Mouse (Mus musculus) MEL-GATA-1-ER (cell line): ENCODE results near the gene Zmiz1.

Experiments used
- DNase-seq: peaks from one replicate; pipeline ENCODE4 v3.0.0-alpha.2; 2012; ENCODE audit warnings: low read depth; ENCODE audit errors: extremely low read depth

Gene Zmiz1

DNA sequence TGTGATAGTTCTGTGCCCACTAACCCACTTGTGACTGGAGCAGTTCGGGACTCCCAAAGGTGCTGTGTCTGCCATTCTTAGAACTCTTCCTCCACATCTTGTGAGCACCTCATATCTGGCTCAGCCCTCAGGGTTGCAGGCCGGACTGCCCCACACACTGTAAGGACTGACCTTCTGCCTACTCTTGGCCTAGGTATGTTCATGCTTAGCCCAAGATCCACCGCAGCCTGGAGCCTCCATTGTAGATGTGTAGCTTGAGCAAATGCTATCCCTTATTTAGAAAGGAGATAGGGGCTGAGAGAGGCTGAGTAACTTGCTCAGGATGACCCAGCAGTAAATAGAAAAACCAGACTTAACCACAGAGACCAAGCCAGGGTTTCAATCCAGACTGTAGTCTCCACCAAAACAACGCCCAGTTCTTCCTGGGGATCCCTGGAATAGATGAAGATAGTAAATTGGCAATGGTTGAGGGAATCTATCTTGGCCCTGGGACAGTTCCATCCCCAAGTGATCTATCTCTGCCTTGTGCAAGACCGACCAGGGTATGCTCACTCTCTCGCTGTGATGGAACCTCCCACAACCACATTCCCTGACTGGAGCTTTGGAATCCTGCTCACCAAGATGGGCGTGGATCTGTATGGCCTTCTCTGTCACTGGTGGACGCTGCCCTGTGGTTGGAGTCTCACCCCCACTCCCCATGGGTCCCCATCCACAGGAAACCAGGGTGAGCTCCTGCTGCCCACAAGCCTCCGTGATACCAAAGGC, 74.8 kb downstream of the Zmiz1 start:
- no peak for DNase-seq

DNA sequence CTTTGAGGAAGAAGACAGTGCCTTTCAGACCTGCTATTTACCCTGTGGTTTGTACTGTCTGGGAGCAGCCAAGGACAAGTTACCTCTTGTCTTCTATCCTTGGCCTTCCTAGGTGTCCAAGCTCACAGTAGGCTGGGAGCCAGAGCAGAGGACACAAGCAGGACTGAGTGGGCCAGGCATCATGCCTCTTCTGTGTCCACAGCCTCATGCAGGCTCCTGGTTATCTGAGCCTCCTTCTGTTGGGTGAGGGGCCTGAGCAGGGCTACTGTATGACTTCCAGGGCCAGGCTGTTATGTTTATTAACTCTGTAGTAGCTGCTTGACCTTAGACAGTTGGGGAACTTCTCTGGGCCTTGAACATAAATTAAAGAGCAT, 75.4 kb downstream of the Zmiz1 start:
- DNase-seq: no peak

DNA sequence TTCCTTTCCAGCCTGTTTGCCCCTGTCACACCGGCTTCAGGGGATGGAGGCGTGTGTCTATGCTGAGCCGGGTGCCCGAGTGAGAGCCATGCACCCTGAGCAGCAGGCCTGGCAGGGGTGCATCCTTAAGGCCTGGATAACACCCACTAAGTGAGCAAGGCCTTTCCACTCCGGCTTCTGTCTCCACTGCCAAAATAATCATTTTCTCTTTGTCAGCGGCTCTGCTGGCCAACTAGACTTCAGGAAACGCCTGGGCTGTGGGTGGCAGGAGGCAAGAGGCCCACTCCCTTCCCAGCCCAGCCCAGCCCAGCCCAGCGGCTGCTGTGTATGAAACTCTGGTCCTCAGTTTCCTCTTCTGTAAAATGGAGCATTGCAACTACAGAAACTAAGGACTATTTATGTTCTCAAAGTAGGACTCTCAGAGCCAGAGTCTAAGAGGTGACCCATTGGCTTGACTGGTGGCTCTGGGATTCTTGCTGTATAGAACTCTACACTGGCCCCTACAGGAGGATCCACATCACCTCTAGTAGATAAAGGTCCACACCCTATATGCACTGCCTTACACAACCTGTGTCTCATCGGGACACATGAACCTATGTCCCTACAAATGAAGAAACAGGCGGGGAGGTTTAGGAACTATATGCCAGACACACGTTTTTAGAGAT, 76.1 kb downstream of the Zmiz1 start:
- DNase-seq: no peak

DNA sequence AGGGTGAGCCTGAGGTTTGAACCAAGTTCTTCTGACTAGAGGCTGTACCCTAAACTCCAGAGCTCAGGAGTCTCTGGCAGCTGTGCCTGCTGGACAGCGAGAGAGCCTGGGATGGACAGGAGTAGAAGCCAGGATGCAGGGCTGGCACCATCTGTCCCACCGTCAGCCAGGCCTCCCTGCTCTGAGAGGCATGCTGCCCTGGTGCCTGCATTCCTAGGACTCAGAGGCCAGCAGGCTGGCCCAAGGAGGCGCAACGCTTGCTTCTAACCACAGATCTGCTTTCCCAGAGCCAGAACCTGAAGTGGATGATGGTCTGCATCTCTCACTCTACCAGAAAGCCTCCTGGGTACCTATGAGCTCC, 76.6 kb downstream of the Zmiz1 start:
- no peak for DNase-seq

DNA sequence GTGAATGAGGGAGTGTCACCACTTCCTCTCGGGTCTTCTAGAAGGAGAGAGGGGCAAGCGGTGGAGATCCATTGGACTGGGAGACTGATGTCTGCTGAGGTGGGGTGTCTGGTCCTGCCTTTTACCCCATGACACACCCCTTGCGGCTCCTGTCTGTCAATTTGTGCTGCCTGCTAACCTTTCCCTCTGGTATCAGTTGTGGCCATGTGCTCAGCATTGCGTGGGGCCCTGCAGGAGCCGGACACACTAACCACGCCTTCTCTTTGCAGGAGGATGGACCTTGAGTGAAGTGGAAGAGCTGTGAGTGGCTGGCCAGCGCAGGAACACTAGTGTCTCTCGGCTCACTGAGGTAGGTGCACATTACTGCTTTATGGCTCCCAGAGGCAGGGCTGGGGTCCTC, 77.5 kb downstream of the Zmiz1 start:
- no peak for DNase-seq

DNA sequence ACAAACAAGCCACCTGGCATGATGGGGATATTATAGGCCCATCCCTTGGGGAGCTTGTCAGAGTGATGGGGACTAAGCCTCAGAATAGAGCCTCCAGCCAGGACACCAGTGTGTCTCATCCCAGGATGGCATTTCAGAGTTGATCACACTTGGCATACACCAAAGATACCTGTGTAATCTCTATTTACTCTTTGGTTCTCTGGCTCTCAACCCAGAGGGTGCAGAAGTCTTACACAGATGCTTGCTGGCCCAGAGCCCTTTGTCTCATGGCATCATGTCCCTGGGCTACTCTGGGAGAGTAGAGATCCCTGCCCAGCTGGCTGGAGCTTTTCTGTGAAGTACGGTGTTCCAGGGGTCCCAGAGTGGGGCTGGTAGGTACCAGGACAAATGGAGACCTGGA, 78.4 kb downstream of the Zmiz1 start:
- DNase-seq: no peak

DNA sequence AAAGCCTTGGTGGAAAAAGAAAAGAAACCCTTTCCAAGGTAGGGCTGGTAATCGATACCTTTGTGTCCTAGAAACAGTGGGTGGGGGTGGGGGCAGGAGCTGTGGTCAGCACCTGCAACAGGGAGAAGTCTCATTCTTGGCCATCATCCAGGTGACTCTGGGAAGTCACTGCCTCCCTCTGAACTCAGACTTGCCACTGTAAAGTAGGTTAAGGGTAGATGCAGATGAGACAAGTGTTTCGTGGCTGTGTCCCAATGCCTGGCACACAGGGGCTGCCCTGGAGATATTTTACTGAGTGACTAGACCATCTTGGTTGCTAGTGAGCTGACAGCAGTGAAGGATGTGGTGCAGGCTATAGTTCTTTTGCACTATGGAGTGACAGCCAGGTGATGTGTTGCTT, 79.5 kb downstream of the Zmiz1 start:
- DNase-seq: no peak

DNA sequence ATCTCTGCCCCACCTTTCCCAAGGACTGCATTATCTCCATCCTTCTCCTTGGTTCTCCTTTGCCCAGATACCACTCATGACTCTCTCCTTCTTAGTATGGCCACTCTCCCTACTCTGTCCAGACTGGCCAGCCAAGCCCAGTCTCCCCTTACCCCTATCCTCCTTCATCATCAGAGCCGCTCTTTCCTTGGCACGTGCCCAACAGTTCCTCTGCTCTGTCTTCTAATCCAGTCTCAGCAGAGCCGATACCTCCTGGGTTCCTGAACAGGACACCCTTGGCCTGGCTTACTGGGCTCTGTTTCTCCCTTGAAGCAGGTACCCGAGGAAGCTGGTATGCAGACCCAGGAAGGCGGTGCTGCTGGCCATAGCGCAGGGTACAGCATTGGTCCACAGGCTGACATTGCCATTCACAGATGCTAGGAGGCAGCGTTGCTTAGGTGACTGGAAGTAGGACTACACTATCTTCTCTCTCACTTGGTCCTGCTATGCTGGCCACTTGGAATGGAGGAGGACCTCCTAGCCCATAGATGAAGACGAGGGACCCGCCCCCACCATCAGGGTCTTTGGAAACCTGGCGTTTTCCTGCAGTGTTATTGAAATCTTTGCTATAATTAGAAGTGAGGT, 80.6 kb downstream of the Zmiz1 start:
- no peak for DNase-seq

DNA sequence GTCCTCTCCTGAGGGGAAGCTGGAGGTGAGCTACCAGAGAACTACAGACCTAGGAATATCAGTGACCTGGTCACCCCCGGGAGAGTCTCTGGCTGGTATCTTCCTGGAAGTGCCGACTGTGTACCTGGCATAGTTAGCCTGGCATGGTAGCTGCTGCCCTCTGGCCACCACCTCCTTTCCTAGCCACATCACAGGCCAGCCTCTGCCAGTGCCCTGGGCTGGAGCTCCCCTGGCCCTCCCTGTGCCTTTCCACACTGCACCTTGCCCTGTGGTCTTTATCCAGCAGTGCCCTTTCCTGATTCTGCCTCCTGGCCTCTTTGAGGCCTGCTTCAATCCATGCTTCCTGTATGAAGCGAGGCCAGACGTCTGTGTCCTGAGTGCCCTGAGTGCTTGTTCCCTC, 81.2 kb downstream of the Zmiz1 start:
- no peak for DNase-seq

DNA sequence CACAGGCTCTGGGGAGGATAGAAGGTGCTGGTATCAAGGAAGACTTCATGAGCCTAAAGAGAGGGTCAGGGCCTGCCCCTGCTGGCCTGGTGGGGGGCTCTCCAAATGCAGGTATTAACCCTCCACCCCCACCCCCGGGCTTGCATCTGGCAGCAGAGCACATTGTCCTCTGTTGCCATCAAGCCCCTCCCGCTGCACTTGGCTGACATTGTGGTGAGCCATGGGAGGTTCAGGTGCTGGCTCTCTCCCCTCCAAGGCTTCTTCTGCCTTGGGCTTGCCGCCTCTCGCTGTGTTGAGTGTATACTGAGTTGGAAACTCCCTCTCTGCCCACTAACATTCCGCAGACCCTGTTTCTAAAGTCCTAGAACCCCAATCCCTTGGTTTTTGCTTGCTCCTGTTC, 82.2 kb downstream of the Zmiz1 start:
- DNase-seq: no peak

DNA sequence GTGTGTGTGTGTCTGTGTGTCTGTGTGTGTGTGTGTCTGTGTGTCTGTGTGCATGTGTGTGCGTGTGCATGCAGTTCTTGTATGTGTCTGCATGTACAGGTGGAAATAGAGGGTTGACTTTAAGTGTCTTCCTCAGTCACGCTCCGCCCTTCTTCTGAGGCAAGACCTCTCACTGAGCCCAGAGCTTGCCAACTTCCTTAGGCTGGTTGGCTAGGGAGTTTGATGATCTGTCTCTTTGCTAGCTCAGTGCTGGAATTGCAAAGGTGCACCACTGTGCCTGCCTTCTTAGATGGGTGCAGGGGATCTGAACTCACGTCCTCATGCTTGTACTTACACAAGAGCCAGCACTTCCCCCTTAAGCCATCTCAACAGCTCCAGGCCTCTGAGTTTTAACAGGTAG, 84.1 kb downstream of the Zmiz1 start:
- DNase-seq: no peak

DNA sequence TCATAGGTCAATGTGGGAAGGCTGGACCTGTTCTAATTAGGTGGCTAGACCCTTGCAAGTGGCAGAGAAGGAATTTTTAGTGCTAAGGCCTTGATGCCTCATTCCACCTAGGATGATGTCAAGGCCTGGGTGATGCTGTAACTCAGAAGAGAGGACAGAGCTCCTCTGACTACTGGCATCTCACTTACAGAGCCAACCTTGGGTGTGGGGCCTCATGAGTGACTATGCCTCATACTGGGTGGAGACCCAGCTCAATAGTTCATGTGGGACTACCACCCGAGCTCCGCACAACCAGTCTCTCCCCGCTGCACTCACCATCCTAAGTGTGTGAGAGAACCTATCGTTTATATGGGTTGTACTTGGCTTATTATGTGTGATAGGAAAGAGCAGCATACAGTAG, 84.9 kb downstream of the Zmiz1 start:
- DNase-seq: no peak

DNA sequence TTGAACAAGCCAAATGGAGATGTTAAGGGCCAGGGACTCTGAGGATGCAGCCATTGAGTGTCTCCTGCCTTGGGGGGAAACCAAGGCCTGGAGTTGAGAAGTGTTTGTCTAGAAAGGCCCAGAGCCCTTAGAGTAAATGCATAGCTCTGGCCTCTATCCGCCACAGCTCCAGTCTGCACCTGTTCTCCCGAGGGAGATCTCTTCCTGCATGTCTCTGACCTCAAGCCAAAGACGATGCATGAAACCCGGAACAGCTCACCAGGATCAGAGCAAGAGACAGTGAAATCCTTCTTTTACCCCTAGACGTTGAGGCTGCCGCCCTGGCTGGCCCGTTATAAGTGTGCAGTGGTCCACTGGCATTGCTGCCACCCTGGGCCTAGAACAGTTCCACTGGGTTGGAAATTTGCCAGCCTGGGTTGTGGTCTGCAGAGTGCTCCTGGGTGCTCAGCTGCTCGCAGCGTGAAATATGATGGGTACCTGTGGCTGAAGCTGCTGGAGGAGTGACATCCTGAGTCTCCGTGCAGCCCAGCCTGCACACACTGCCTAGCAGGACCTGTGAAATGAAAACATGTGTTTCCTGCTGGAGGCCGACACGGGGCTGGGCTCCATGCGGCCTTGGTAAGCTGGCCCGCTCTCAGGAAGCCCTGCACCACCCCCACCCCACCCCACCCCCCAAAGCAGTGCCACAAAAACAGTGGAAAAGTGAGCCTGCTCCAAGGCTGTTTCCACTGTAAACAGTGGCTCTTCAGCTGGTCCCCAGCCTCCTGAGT, 88.1 kb downstream of the Zmiz1 start:
- DNase-seq: no peak

DNA sequence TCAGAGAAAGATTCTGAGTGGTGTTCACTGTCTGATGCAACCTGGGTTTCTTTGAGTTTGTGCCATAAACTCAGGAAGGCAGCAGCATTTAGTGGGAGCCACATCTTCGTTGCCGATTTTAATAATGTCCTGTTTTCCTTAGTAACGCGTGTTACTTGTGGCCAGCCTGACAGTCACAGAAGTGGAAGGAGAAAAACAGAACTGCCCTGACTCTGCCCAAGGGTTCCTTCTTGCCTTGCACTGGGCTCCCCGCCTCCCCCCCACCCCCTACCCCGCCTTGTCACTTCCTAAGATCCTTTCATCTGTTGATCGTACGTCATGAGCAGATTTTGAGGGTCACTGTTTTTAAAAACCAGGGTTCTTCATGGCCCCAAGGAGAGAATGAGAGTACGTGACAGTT, 88.9 kb downstream of the Zmiz1 start:
- DNase-seq: no peak

DNA sequence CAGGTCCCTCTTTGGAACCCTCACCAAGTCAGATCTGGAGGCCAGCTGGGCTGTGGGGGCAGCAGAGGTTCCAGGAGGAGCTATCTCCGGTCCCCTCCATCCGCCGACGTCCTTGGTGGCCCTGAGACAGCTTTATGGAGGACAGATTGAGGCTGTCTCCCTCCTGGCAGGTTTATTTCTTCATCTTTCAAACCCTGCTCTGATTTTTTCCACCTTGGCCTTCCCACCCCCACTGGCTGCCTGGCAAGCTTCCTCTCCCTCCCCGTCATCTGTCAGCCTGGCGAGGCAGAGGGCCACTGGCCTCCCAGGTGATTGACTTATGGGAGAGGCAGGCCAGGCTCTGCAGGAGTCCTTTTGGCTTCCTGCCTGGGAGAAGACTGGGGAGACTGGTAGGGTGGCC, 89.7 kb downstream of the Zmiz1 start:
- no peak for DNase-seq

DNA sequence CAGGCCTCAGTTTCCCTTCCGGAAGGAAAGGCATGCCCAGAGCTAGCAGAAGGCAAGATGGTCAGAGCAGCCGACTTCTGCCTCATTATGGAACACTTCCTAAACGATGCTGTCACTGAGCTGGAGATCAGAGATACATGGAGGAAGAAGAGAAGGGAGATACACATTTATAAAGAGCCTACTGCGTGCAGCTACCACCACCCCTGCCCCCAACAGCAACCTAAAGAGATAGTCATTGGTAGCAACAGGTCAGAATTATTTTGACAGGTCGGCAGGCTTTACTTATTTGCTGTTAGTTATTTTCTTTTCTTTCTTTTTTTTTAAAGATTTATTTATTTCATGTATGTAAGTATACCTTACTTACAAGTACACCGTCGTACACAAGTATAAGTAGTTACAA, 90.1 kb downstream of the Zmiz1 start:
- no peak for DNase-seq

DNA sequence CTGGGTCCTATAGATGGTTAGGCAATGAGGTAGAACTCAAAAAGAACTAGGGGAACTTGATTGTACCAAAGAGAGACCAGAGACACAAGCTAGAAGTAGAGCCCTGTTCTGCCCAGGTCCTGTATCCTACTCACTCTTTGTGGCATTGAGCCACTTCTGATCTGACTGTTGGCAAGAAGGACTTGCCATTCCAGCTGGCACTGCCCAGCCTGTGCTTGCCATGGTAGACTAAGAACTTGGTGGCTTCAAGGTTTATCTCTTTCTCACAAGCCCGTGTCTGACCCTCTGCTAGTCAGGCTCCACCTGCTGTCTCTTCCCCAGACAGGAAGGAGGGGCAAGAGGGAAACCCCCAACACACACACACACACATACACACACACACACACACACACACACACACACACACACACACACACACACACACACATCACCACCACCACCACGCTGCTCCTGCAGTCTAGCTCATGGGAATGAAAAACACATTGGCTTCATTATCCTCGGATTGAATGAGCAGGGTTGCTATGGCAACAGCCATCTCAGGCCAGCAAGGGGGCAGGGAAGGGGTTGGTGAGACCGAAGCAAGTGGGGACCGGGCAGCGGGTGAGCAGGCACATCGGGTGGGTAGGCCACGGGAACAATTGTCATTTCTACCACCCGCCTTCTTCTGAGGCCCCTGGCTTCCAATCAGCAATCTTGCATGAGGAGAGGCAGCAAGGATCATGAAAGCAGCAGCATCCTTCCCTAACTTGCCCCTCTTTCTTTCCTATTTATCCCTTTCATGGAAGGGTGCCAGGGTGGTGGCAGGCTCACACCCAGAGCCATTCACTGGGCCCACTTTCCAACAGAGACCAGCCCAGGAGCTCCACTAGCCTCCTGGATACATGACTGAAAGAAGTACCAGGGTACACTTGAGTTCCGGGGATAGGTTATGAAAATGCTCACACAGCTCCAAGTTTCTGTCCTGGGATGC, 91.2 kb downstream of the Zmiz1 start:
- DNase-seq: no peak

DNA sequence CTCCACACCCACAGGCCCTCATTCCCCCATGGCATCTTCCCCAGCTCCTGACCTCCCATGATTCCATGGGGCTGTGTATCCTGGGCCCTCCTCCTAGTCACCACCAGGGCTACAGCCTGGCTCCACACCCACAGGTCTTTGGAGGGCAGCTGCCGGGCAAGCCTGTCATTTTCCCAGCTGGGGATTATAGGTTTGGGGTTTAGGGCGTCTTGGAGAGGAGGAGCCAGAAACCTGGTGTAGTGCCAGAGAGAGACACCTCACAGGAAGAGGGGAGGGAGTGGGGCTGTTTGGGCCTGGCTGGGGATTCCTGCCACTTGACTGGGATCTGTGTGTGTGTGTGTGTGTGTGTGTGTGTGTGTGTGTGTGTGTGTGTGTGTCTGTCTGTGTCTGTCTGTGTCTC, 92.7 kb downstream of the Zmiz1 start:
- DNase-seq: no peak

DNA sequence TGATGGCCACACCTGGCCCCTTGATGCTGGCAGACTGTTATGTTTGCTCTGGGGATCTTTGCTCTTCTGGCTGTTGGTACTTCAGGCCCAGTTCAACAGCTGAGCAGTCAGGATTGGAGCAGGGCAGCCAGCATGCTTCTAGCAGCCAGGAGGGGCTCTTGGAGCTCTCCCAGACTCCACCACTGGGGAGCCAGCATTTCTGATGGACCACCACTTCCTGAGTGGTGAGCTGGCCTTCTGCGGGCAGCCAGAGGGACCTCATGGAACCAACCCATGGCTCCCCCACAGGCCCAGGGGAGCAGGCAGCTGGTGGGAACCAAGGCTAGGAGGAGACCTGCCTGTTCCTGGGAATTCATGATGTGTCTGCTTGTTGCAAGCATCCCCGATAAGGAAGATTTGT, 94.4 kb downstream of the Zmiz1 start:
- DNase-seq: no peak

DNA sequence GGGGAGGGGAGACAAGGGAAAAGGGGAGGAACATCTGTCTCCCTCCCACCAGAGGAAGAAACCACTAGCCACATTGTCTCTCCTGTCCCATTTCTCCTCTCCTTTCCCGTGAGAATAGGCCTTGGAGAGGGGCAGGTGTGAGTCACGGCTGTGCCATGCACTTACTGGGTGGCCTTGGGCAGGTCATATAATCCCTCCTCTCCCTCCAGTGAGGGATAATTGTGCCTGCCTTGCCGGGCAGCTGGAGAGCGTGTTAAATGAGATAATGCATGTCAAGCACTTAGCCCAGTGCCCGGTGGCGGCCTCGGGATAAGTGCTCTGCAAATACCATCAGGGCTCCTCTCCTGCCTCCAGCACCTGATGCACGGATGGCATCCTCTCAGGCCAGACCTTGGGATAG, 95.8 kb downstream of the Zmiz1 start:
- no peak for DNase-seq

DNA sequence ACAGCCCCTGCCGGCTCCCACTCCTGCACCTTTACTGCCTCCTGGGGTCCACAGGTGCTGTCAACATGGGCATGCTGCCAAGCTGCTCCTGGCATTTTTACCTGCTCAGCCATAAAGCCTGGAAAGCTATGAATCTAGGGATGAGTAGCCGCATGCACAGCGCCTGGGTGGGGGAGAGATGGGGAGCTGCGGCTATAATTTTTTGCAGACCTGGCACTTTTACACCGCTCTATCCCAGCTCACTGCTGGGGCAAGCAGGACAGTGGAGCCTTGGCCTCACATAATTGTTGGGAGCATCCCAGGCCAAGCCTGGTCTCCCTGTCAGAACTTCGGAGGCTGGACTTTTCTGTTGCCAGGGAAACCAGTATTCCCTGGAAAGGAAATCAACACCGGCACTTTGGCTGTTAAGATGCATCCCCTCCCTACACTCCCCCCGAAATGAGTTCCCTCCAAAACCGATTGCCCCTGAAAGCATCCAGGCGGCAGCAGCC, 96.4 kb downstream of the Zmiz1 start:
- DNase-seq: no peak
